Mouse (Mus musculus) liver, adult 2 months (tissue): Measurements from ENCODE around the gene Trim65.

Experiments used
- CTCF ChIP-seq: fragments of 200-500 bp; IDR thresholded peaks from 2 replicates; pipeline ENCODE4 v1.5.1; 2011; ENCODE audit warnings: low read depth, low read length, control low read depth
- POLR2A ChIP-seq: fragments of 200-500 bp; IDR thresholded peaks from 2 replicates; pipeline ENCODE4 v1.6.1; 2011; ENCODE audit warnings: low read length, control low read depth; ENCODE audit not compliant: insufficient read depth; ENCODE audit errors: extremely low read depth

DNA sequence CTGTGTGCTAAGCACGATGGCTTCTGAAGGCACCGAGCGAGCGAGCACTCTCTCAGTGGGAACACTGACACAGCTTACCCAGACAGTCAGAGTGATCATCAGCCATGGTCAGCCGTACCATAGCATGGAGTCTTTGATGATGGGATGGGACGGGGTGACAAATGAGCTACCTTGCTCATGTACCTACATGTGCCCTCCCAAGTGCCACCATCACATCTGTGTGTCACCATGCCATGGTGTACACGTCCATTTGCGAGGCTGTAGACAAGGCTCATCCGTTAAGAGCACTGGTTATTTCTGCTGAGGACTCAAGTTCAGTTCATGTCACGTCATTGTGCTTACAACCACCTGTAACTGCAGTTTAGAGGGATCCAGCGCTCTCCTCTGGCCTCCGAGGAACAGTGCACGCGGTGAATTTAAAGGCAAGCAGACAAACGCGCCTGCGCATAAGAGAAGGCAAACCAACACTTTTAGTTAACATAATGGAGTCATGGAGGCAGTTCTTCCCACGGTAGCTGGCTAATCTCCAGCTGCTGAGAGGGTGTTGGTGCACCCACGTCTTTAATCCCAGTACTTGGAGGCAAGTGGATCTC, 19.2 kb downstream of the Trim65 start:
- no peak for TF ChIP-seq POLR2A
- TF ChIP-seq CTCF = no peak
